Mouse (Mus musculus): ENCODE data around the gene Tk1.

GRCm38 (mm10) chr11:117847593-117848215 is 21.8 kb upstream of the Tk1 start:
- TF ChIP-seq CEBPB (IDR thresholded peaks at IDR 0.05; ENCODE audit: insufficient read depth, poor library complexity, severe bottlenecking): peak; percentile 58
- TF ChIP-seq POLR2A (IDR thresholded peaks at IDR 0.05; ENCODE audit: insufficient read length, low read depth): no peak
- TF ChIP-seq USF1 (IDR thresholded peaks at IDR 0.05; ENCODE audit: low read depth): no peak
- TF ChIP-seq TCF12 (IDR thresholded peaks at IDR 0.05; ENCODE audit: insufficient read depth, poor library complexity, severe bottlenecking): no peak
